Mouse (Mus musculus) brain, embryonic 18.5 days (tissue): ENCODE measurements around the gene Wdr37.
"Not testable (repeated sequence)": the region's sequence is repeated elsewhere in the genome, so short reads cannot be mapped to it uniquely, and the experiment has no call there.

Source experiments
- DNase-seq: peaks from one replicate; pipeline ENCODE4 v3.0.0-alpha.2; 2012; ENCODE audit warnings: low read depth, low spot score

Wdr37 gene

GRCm38 (mm10) chr13:8871314-8871962, at the start of gene Wdr37:
Gene Wdr37 (minus strand): TSS chr13:8871909.
- peak; percentile 24 for DNase-seq

- DNase-seq, result not testable (repeated sequence)
Observed at GRCm38 (mm10) chr13:8913890-8914289, 42.2 kb upstream of the Wdr37 start.

GRCm38 (mm10) chr13:8905986-8906385, 34.3 kb upstream of the Wdr37 start:
- DNase-seq, result not testable (repeated sequence)

- no peak for DNase-seq
Observed at GRCm38 (mm10) chr13:8888603-8889002, 16.9 kb upstream of the Wdr37 start.

GRCm38 (mm10) chr13:8886185-8886560, 14.5 kb upstream of the Wdr37 start:
- DNase-seq, result no peak

GRCm38 (mm10) chr13:8885445-8886184, 13.9 kb upstream of the Wdr37 start, which contains the start of gene Idi1:
Gene Idi1 (plus strand): TSS chr13:8885501.
- DNase-seq, result peak; percentile 96

- not testable (repeated sequence) for DNase-seq
Observed at GRCm38 (mm10) chr13:8883870-8884269, 12.2 kb upstream of the Wdr37 start.

GRCm38 (mm10) chr13:8881611-8882010, 9.9 kb upstream of the Wdr37 start:
- no peak for DNase-seq

GRCm38 (mm10) chr13:8873776-8874175, 2.1 kb upstream of the Wdr37 start:
- DNase-seq, result no peak

- DNase-seq, result peak; percentile 85
Observed at GRCm38 (mm10) chr13:8870510-8871313, 997 bp downstream of the Wdr37 start.

GRCm38 (mm10) chr13:8870160-8870509, 1.6 kb downstream of the Wdr37 start:
- DNase-seq, result no peak

- DNase-seq, result no peak
Observed at GRCm38 (mm10) chr13:8869578-8870157, 2.0 kb downstream of the Wdr37 start.

GRCm38 (mm10) chr13:8866612-8867011, 5.1 kb downstream of the Wdr37 start:
- DNase-seq, result no peak

GRCm38 (mm10) chr13:8864990-8865389, 6.7 kb downstream of the Wdr37 start:
- no peak for DNase-seq

GRCm38 (mm10) chr13:8860861-8861260, 10.8 kb downstream of the Wdr37 start:
- DNase-seq, result no peak

- DNase-seq, result no peak
Observed at GRCm38 (mm10) chr13:8858453-8858852, 13.3 kb downstream of the Wdr37 start.

- DNase-seq, result no peak
Observed at GRCm38 (mm10) chr13:8854769-8855168, 16.9 kb downstream of the Wdr37 start.

- DNase-seq, result no peak
Observed at GRCm38 (mm10) chr13:8853424-8853823, 18.3 kb downstream of the Wdr37 start.

GRCm38 (mm10) chr13:8849311-8849710, 22.4 kb downstream of the Wdr37 start:
- DNase-seq, result no peak

GRCm38 (mm10) chr13:8847702-8848101, 24.0 kb downstream of the Wdr37 start:
- DNase-seq, result no peak

- no peak for DNase-seq
Observed at GRCm38 (mm10) chr13:8842273-8842672, 29.4 kb downstream of the Wdr37 start.

- DNase-seq, result not testable (repeated sequence)
Observed at GRCm38 (mm10) chr13:8841846-8842245, 29.9 kb downstream of the Wdr37 start.
